Mouse (Mus musculus): Measurements from ENCODE around the gene Fgfr2.

Gene Fgfr2

DNA sequence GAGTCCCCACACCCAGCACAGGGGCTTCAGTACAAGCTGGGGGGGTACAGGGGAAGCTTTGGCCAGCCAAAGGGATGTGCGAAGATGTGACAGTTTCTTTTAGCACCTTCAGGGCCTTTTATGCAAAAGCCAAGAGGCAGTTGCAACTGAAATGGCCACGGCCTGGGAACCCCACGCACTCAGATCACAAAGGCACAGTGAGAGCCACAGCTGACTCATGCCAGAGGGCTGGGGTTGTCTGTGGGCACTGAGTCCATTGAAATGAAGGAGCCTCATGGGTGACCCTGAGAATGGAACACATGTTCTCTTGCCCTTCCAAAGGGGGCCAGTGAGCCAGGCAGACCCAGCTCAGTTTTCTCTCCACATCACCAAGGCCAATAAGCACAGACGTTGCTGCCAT lies 114.5 kb downstream of the Fgfr2 start:
- DNase-seq (ENCODE audit: low spot score): no peak

- DNase-seq (ENCODE audit: low spot score): no peak
These were observed 115.8 kb downstream of the Fgfr2 start for GRCm38 (mm10) chr7:133007343-133007742.

DNA sequence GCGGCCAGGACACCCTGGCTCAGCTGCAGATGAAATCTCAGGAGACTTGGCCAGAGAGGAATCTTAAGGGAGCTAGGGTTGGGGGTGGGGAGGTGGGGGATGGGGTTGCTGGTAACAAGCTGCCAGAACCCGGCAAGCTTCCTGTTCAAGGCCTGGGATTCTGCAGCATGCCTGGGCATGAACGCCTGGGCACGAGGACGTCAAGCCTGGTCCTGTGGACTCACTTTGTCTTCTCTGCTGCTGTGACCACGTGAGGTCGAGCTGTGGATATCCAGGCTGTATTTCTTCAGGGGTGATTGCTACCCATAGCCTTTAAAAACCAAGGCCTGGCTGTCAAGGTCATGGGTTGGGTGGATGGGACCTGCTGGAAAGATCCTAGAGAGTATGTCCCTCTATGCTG lies 117.4 kb downstream of the Fgfr2 start:
- no peak for DNase-seq (ENCODE audit: low spot score)

DNA sequence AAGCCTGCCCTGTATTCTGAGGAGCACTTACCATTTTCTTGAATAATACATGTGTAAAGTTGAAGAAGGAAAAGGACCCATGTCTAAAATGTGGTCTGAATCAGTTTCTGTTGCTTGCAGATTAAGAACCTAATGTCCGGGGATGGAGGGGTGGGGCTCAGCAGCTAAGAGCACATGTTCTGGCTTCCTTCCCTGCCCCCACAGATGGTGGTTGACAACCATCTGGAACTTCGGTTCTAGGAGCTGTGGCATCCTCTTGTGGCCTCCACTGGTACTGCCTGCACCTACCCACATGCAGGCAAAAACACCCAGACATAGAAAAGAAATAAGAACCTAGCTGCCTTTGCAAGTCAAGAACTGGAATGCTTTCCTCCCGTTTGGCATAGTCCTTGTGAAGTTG lies 119.7 kb downstream of the Fgfr2 start:
- DNase-seq (ENCODE audit: low spot score): peak; percentile 75

DNA sequence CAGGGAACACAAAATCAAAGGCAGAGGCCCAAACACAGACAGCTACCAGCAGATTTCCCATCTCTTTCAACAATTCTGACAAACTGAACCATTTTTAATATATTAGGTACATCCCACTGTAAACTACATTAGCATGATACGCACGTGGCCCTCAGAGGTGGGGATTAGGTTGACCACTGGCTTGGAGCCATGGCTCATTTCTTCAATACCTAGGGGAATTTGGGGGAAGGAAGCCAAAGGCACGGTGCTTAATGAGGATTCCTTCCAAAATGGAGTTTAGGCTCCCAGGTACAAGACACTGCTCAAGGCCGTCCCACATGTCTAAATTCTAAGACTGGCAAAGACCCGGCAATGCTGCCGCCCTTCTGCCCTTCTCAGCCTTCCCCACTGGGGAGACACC lies 120.9 kb downstream of the Fgfr2 start:
- DNase-seq (ENCODE audit: low spot score): no peak

- no peak for DNase-seq (ENCODE audit: low spot score)
These were observed 121.8 kb downstream of the Fgfr2 start for GRCm38 (mm10) chr7:133001388-133001787.

- DNase-seq (ENCODE audit: low spot score): no peak
These were observed 124.1 kb downstream of the Fgfr2 start for GRCm38 (mm10) chr7:132999061-132999460.

GRCm38 (mm10) chr7:132998639-132999038 lies 124.5 kb downstream of the Fgfr2 start:
- DNase-seq (ENCODE audit: low spot score): no peak

DNA sequence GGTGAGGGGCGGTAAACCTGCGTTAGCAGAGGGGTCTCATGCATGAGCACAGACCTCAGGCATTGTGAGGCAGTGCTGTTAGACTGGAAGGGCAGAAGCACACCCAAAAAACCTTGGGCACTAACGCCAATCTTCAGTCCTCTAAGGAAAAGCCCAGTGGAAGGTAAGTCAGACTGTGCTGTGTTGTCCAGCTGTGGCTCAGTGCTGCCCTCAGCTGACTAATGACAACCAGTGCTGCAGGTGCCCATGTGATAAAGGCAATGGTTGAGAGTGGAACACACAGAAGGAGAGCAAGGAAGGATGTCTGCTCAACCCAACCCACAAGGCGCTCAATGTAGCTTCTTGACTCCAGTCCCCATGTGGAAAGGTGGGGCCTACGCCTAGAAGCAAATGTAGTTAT lies 126.8 kb downstream of the Fgfr2 start:
- peak; percentile 50 for DNase-seq (ENCODE audit: low spot score)

DNA sequence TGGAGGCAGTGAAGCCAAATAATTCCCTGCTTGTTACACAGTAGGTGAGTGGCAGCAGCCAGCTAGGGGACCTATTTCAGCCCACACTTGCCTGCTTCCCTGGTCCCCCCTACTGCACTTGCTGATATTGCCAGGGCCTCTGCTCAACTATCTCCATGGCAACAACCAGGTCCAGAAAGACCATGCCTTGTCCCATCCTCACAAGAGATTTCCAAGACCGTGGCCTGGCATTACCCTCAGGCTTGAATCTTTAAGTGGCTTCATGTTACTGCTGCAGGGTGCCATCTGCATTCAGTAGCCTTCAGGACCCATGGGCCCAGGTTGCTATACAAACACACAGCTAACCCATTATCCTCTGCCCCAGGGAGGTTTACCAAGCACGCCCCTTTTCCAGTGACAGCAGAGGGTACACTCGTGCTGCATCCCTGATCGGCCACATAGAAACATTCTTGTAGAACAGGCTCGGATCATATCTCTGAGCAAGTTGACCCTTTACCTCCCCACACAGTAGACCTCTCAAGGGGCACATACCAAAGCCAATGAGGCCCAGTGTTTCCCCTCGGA lies 128.4 kb downstream of the Fgfr2 start:
- no peak for DNase-seq (ENCODE audit: low spot score)

DNA sequence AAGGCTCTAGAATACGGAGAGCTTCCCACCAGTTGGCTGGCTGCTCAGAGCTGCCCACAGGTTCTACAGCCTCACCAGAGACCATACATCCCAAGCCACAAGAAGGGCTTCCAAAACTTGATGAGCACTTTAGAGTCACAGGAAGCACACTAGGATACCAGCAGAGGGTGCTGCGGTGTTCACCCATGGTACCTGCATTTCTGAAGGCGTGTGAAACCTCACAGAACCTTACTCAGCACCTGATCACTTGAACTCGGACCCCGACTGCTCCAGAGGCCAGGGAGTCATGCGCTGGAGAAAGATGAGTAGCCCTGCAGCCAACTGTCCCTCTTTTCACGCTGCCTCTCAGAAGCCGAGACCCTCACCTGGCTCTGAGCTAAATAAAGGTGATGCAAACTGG lies 129.0 kb downstream of the Fgfr2 start:
- no peak for DNase-seq (ENCODE audit: low spot score)

DNA sequence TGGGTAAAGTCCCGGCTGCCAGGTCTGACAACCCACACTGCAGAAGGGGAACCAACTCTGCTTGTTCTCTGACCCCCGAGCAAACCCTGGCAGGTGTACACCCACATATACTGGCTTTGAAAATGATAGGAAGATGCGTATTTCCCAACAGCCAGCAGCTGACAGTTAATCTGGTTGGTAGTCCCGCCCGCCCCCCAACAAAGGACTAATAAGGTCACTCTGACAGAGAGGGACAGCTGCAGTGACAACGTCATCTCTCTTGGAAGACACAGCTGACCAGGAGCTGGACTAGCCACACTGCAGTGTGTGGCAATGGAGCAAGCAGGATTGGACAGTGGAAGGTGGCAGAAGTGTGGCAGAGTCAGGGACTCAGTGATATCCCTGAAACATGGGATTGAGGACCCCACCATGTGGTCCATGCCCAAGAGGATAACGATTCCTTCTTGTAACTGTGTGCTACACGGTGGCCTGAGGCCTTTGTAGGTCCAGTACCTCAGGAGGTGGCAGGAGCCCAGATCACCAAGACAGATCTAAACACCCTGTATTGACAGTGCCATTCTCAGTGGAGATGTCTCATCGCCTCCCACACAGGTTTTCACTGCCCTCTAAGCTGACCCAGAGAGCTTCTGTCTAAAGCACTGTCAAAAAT lies 130.1 kb downstream of the Fgfr2 start:
- DNase-seq (ENCODE audit: low spot score): no peak

- no peak for DNase-seq (ENCODE audit: low spot score)
These were observed 131.8 kb downstream of the Fgfr2 start for GRCm38 (mm10) chr7:132991240-132991900.

- no peak for DNase-seq (ENCODE audit: low spot score)
These were observed 133.3 kb downstream of the Fgfr2 start for GRCm38 (mm10) chr7:132989839-132990238.

DNA sequence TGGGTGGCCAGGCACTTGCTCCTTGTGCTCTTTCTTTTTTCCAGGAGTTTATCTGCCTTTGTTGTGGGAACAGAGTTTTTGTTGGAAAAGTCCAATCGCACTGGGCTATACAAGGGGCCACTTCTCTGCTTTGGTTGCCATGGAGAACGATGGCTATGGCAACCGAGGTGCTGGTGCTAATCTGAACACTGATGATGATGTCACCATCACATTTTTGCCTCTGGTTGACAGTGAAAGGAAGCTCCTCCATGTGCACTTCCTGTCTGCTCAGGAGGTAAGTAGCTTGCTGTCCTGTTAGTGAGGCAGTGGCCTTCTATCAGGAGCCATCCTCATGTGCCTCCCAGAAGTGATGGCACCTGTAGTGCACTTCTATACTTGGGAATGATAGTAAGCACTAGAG lies 140.5 kb downstream of the Fgfr2 start:
- no peak for DNase-seq (ENCODE audit: low spot score)

- DNase-seq (ENCODE audit: low spot score): no peak
These were observed 145.2 kb downstream of the Fgfr2 start for GRCm38 (mm10) chr7:132977981-132978380.

DNA sequence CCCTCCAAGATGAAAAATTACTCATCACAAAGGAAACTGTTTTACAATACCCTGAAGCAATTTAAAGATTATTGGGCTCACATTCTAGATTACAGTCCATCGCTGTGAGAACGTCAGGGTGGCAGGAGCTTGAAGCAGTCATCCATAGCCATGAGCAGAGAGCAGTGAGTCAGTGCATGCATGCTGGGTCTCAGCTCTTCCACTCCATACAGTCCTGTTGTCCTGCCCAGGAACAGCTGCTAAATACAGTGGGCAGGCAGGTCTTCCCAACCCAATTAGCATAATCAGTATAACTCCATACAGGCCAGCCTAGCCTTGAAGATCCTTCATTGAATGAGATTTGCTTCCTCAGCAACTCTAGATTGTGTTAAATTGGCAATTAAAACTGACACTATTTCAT lies 147.1 kb downstream of the Fgfr2 start:
- no peak for DNase-seq (ENCODE audit: low spot score)

- DNase-seq (ENCODE audit: low spot score): no peak
These were observed 151.1 kb downstream of the Fgfr2 start for GRCm38 (mm10) chr7:132972079-132972478.

GRCm38 (mm10) chr7:132965707-132966106 lies 157.4 kb downstream of the Fgfr2 start:
- no peak for DNase-seq (ENCODE audit: low spot score)

- no peak for DNase-seq (ENCODE audit: low spot score)
These were observed 158.8 kb downstream of the Fgfr2 start for GRCm38 (mm10) chr7:132964395-132964794.

- DNase-seq (ENCODE audit: low spot score): no peak
These were observed 172.5 kb downstream of the Fgfr2 start for GRCm38 (mm10) chr7:132950613-132951012.

- no peak for DNase-seq (ENCODE audit: low spot score)
These were observed 173.2 kb downstream of the Fgfr2 start for GRCm38 (mm10) chr7:132949968-132950367.

DNA sequence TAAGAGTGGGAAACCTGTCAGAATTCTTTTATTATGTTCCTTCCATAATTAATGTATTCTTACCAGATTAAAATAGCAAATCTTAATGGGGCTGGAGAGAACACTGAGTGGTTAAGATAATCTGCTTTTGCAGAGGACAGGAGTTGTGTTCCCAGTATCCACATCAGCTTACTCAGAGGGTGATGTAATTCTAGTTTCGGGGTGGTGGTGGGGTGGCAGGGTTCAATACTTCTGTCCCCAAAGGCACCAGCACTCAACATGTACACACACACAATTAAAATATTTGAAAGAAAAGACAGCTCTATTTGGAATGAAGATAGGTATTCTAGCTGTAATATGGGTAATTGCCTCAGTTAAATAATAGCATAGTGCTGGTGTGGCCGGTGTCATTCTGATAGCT lies 182.6 kb downstream of the Fgfr2 start:
- no peak for DNase-seq (ENCODE audit: low spot score)

DNA sequence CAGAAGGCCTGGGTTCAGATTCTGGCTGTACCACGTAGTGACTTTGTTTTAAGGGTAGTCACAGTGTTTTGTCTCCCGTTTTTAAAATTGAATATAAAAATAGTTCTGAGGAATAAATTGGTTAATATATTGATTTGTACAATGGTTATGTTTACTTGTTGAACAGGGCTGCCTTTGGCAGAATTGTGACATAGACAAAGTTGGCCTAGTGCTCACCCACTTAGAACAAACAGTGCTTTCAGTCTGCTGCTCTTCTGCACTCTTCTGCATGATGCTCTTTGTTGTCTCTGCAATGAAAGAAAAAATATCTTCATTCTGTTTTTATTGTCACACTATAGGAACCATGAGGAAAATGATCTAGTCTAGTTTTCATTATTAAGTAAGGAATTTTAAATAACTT lies 184.0 kb downstream of the Fgfr2 start:
- DNase-seq (ENCODE audit: low spot score): no peak

Measured in adipocyte (in vitro differentiated cells).